Mouse (Mus musculus): ENCODE measurements at regions not wholly inside any gene's neighbourhood (a gene's known extent, or its start where the extent isn't known, plus 50 kb on each side); places are given as distances from the start of the nearest gene placed in this dataset.

DNA sequence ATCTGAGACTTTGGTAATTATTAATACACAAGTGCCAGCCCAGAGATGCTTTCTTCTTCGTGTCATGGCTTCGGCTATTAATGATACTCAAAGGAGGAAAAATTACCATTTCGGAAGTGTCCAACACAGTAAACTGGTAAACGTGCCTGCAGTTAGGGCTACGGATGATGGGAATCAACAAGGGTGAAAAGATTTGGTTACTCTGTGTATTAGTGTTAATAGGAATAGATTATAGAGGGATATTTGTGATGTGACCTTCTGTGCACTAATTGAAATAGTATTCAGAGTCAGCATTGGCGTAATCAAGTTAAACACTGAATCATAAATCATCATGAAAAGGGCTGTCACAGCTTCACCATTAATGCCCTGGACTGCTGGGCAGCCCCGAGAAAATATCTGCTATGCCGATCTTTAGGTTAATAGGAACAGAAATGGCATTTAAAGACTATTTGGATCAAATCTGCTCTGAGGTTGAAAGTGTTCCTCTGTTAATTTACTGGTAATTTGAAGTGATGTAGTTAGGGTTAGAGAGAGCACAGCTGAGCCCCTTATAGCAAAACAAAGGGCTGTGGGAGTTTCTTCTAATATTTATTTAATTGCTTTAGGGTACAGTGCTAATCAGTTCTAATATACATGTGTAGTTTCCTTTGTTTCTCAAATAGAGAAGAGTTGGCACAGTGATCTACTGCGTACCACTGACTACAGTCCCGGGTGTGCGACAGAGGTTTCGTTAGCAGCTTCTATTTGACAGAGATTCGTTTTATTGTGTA is 160.7 kb downstream of the Rpl36a-ps1 start:
- DNase-seq, result no peak

DNA sequence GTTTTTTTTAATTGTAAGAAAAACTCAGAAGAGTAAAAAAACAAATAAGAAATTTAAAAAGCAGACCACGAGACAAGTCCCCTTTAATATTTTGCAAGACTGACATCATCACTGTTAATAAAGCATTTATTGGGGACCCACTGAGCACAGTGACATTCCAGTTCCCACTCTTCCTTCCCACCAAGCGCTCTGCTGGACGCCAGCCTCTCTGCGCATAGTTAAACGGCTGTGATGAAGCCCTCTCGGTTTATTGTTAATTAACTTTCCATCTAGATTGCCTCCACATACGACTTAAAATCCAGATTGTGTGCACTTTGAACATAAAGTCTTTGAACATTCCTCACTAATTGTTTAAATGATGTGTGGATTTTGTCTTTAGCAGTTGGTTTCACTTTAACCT is 161.7 kb downstream of the Rpl36a-ps1 start:
- DNase-seq, result no peak

DNA sequence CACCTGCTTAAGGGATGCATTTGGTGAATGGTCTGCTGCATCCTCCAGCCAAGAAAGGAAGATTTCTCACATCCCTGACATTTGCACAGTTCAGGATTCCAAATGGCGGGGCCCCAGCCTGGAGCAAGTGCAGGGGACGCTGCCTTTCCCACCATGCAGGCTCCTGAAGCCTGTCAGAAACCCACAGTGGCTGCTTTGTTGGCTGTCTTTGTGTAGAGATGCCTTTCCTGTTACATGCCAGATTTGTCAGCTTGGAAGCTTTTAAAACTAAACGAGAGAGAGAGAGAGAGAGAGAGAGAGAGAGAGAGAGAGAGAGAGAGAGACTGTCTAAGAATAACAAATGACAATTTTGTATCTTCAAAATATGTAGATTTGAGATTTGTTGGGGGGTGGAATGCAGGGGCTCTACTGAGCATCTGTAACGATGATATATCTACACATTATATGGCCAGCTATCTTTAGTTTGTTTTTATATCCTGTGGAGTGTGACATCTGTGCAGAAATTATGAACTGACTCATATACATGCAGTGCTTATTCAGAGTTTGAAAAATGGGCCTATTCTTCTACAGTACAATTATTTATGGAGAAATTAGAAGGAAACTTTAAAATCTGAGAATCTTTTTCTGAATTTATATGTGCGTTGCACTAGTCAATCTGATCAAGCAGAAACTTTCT is 164.0 kb downstream of the Rpl36a-ps1 start:
- no peak for DNase-seq

DNA sequence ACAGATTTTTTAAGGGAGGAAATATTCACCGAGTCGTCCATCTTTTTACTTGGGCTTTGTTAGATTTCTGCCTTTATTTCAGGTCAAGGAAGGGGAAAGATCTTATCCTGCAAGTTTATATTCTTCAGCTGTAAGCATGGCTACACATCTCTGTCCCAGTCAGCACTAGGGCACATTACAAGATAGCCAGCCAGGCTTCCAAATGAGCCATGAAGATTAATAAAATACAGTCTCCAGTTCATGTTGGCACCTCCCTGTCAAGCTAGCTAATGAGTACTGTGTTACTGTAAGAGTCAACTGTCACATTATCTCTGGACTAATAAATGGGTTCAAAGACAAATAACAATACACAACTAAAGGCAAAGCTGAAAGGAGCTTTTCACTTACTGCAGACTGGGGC is 166.6 kb downstream of the Rpl36a-ps1 start:
- no peak for DNase-seq

DNA sequence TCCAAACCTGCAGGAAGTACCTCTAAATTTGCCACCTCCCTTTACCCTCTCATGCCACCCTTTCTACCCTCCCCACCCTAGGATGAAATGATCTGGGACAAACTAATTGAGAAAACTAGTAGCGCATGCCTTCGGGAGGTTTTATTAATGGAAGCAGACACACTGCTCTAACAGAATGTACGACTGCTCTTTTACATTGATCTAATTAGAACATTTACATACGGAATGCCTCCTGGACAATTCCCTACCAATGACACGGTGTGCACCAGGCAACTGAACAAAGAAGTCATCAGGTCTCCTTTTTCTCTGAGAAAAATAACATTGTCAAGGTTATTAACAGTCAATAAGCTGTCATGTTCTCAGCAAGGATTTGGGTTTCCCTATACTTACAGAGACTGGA is 180.5 kb downstream of the Rpl36a-ps1 start:
- DNase-seq, result no peak

DNA sequence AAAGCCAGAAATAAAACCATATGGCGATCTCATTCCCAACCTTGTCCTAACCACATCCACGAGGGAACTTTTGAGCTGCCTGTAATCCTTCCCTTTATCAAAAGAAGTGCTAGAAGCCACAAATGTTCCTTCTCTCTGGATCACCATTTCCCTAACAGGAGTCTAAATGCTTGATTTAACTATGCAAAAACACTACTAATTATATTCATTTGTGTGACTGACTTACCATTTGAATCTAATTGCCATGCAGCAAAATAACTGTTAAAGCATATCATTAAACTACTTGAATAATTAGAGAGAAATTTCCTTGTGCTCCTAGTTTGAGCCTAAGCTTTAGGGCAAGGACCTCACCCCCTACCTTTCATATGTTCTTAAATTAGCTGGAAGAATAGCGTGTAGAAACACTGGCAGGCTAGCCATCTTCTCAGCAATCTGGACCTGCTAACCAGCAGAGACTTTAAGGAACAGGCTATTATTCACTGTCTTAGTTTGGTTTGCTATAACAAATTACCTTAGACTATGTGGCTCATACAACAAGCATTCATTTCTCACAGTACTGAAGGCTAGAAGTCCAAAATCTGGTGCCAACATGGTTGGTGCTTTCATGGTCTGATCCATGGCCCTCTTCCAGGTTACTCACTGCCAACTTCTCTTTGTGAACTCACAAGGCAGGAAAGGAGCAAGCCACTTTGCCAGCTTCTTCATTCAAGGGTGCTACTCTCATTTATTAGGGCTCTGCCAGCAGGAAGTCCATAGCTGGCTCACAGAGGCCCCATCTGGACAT is 183.7 kb downstream of the Rpl36a-ps1 start:
- DNase-seq, result no peak

DNA sequence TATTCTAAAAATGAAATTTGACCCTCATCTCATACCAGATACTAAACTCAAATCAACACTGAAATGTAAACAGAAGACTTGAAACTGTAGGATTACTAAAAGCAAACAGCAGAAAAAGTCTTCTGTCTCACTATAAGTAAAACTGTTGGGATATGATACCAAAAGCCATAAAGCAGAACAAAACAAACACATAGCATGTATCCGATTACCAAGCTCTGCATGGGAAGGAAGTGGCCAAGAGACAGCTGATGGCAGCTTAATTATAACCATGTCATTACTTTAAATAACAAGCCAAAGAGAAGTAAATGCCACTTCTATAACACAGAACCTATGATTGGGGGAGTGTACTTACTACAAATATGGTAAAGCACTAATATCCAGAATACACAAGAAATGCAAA is 186.0 kb downstream of the Rpl36a-ps1 start:
- DNase-seq, result no peak

DNA sequence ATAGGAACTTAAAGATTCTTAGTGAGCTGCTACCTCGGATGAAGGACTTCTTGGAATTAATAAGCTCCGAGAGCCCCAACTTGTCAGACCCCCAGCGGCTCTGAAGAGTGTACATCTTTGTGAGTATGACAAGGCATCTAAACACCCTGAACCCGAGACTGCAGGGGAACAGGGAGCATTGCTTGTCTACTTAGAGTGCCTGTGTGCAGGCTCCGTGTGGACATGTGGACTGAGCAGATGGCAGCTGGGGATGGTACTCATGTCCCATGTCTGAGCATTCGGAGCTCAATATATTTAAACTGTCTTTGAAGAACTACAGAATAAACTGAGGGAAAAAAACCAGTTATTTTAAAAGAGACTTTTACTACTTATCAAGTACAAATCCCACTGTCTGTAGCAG is 189.1 kb downstream of the Rpl36a-ps1 start:
- DNase-seq, result no peak

DNA sequence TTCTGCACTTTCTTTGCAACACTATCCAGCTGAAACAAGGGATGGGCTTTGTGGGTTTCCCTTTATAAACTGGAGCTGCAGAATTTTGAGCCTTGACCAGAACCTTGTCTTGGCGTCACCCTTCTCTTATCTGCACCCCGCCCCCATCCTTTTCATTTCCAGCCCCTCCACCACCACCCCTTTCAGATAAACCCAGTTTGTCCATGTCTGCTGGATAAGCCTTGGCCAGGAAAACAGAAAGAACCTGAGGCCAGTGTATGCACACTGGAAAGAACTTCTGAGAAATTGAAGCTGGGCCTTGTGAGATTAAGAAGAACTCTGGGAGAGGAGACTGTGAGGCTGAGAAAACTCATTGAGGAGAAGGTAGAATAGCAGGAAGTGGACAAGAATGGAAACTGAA is 192.8 kb downstream of the Rpl36a-ps1 start:
- no peak for DNase-seq

DNA sequence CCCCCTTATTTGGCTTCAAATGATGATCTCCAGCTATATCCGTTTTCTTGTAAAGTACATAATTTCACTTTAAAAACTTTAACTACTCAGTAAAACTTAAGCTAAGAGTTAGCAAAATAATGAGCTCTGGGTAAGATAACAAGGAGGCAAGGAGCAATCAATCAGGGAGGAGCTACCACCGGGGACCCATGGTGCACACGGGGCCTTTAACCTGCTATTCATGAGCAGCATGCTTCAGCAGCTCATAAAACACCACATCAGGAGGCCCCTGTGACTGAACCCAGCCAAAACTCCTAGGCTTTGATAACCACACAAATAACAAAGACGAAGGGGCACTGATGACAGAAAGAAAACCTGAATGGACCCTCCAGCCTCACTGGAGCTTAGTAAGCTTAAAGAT is 202.1 kb downstream of the Rpl36a-ps1 start:
- DNase-seq, result no peak

DNA sequence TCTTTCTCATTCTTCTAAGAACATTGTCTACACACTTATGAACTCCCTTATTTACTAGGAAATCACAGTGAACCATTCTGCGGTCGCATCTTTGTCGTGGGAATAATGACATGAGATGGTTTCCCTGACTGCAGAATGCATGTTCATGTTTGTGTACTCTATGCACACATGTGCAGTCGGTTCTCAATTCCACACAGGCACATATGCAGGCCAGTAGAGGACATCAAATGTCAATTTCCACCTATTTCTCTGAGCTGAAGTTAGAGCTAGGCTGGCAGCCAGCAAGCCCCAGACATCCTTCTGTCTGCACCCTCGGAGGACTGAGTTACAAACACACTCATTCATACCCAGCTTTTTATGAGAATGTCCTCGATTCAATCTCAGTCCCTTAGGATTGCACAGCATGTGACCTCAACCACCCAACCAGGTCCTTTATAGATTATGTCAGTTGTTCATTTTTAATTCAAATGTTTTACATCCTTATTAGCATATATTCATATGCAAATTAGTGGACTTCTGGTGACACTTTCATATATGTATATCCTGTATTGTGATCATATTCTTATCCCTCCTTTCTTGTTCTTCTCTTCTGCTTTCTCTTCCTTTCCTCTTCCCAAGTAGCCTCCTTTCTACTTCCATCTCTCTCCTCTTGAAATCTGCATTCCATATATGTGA is 202.7 kb downstream of the Rpl36a-ps1 start:
- DNase-seq, result no peak

DNA sequence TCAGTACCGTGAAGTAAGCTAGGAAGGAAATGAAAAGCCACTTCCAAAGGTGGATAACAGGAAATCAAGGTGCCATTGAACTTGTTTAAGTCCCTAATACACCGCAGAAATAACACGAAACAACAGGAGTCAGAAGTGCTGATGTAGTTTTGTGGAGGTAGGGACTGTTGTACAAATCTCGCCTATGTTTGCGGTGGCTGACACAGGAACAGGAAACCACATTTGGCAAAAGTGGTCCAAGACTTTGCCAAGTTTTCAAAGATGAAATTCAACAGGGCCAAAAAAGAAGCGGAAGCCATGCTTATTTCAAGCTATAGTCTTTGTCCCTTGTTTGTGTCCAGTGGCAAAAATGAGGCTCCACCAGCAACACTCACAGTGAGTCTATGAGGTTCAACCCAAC is 204.3 kb downstream of the Rpl36a-ps1 start:
- no peak for DNase-seq

DNA sequence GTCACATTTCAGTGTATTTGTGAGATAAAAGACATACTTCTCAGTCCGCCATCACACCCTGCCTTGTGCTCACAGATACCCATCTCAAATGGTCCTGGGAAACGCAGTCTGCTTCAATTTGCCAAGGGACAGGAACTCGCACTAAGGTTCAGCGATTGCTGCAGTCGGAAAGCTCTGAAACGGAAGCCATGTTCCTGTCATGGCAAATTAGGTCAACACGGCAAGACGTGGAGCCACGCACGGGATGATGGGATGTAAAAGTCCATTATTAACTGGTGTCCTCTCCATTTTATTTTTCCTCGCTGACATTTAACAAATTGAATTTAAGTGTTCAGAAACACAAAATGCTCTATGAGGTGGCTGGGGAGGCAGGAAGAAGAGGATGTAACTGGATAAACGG is 212.4 kb downstream of the Rpl36a-ps1 start:
- no peak for DNase-seq

DNA sequence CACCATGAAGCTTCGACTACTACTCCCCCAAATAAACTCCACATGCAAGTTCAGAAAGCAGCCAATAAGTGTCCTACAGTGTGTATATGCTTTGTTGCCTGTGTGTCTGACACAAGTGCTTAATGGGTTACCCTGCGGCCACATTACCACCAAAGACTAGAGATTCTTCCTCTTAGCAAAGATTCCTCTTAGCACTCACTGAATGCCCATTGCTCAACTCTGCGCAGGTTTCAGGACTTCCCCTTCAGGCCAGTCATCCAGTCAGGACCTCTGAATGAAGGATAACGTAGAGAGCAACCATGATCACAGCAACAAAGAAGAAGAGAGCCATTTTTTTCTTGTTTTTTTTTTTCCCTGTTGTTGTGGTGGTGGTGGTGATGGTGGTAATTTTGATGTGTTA is 222.0 kb downstream of the Rpl36a-ps1 start:
- DNase-seq, result no peak

DNA sequence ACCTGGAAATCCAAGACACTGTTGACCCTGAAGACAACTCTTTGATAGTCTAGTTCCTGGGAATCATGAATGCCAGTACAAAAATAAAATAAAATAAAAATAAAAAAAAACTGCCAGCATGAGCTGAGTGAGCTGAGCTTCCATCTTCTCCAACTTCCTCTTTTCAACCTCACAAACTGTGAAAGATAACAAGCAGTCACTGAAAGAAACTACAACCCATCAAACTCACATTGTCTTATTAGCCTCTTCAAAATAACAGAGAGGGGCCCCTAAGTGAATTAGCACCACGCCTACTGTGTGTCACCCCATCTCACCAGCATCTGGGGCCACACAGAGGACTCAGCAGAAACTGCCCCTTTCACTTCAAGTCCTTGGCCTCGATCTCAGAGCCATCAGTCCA is 225.3 kb downstream of the Rpl36a-ps1 start:
- DNase-seq, result no peak

DNA sequence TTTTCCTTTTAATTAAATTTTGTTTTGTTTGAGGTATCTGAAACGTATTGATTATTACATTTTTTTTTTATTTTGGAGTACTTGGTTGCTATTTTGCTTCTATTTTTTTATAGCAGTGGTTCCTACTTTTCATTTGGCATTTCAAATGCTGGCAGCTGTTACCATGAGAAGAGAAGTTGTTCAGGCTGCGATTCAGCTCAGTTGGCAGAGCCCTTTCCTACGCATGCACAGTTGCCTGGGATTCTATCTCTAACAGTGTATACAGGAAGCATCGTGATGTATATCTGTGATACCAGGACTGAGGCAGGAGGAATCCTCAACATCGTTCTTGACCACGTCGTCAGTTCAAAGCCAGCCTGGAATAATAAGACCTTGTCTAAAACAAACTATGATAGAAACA is 226.6 kb downstream of the Rpl36a-ps1 start:
- DNase-seq, result no peak

DNA sequence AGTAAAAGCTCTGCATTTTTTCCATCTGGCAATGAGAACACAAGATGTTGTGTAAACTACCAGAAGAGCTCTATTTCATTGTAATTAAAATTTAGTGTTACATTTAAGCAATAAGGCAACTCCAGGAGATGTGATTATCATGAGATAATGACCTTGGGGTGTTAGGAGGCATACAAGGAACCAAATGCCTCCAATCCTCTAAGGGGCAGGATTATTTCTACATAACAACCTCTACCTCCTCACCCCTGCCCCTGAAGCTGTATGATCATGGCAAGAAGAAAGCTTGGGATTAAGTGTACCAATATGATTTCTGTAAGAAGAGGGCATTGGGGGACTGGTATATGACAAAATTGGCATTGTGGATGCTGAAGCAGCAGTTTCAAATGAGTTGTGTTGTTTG is 228.8 kb downstream of the Rpl36a-ps1 start:
- DNase-seq, result no peak

DNA sequence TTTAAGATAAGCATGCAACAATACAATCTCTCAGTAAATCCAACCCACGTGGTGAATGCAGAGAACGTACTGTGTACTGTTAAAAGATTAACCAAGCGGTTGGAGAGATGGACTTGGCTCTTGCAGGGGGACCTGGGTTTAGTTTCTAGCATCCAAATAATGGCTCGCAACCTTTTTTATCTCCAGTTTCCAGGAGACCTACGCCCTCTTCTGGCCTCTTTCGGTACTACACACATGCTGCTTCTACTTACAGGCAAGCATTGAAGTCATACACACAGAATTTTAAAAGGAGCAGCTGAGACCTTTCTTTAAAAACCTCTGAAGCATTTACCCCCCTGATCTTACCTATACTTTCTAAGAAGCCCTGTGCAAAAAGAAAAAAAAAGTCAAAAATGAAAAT is 243.4 kb downstream of the Rpl36a-ps1 start:
- no peak for DNase-seq

DNA sequence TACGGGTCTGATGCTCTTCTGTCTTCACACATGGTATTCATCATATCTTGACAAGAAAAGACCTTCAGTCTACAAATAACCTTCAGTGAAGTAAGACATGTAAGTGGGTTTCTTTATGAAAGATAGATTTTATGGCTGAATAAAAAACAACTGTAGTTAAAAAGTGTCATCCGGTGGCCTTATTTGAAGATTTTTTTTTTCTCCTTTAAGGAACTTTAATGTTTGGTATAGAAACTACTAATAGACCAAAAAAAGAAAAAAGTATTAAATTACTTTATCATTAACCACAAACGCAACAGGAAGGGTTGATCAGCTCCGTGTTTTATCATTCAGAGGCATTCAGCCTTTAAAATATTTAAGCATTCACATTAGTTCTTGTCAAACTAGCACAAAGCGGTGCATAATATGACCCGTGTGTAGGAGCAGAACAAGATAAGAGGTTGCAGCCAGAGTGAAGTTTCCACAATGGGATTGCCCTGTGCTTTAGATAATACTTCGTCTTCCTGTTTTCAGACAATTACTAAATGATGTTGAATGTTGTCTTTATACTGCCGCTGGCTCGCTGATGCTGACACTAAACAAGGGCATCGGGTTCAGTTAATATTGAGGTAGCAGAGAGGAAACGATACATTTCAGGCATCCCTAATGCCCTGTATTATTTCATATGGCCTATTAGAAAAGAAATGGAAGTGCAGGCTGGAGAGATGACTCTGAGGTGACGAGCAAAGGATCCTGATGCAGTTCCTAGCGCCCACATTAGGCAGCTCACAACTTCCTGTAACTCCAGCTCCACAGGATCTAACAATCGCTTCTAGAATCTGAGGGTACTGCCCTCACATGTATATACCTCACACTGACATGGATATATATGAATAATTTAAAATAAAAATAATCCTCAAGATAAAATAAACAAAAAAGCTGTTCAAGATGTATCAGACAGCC is 244.8 kb downstream of the Rpl36a-ps1 start:
- DNase-seq, result no peak

DNA sequence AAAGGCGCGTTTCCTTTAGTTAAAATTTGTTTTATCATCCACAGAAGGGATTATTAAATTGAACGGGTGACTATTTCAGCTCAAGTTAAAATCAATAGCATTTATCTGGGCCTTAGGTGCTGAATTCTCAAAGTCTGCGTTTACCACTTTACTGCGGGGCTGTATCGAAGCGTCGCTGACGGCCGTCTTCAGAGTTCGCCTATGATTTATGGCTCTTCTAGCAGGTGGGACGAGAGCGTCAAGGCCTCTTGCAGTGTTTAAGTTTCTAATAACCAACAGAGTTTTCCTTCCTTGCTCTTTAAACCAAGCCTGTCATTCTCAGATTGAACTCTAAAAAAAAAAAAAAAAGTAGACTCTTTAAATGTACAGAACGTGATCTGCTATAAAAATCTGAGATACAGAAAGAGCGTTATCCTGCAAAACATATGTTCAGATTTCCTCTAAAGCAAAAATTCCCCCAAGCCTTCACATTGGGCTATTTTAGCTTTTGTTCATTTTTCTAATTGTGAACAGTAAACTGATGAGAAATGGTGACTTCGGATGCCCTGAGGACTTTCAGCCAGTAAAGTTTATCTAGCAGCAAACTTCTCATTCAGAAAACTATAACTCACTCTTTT is 246.9 kb downstream of the Rpl36a-ps1 start:
- no peak for DNase-seq

DNA sequence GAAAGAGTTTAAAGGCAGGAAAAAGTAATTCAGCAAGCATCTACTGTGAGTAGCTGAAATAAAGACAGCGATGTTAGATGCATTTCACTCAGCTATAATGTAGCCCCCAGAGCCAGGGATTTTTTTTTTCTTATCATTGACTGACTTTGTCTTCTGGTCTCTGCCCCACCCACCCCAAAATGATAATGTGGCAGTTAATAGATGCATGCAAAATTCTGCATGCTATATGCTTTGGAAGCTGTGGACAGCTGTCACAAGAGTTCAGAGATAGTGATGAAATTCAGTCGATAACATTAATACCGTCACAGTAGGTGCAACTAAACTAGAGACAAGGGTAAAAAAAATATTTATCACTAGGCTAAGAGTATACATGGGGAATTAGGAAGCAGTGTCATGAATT is 263.7 kb downstream of the Rpl36a-ps1 start:
- DNase-seq, result no peak

DNA sequence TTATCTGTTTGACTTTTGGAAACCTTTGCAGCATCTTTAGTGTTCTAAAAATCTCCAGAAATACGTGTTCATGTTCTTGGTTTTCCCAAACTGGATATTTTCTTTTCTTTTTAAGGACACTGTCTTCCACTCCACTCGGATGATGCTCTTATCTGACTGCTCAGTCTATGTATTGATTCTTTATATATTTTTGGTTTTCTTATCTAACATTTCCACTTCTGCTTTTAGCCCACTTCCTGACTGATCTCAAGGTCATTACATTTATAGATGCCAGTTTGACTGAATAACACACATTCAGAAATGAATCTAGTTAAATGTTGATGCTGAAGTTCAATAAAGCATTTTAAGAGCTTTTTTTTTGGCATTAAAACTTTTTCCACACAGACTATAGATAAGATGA is 265.3 kb downstream of the Rpl36a-ps1 start:
- no peak for DNase-seq

Measured in lung, postnatal 36 days (tissue).